Mouse (Mus musculus): ENCODE results near the gene Kdm5d.

The Kdm5d gene

GRCm38 (mm10) chrY:897393-898227 lies at the start of gene Kdm5d:
Gene Kdm5d, plus strand, starts transcription at chrY:897788.
- no peak for DNase-seq (ENCODE audit: low spot score)

GRCm38 (mm10) chrY:872404-872803 lies 25.2 kb upstream of the Kdm5d start:
- DNase-seq (ENCODE audit: low spot score), result no peak

GRCm38 (mm10) chrY:872855-873549 lies 24.6 kb upstream of the Kdm5d start:
- no peak for DNase-seq (ENCODE audit: low spot score)
